Mouse (Mus musculus) olfactory bulb, adult 2 months (tissue): ENCODE measurements around the gene Trim10.

Experiments used
- CTCF ChIP-seq: fragments of 200-500 bp; IDR thresholded peaks from 2 replicates; pipeline ENCODE4 v1.5.1; 2012; ENCODE audit warnings: low read depth, mild to moderate bottlenecking, low read length, moderate library complexity; ENCODE audit not compliant: insufficient read depth
- POLR2A ChIP-seq: fragments of 200-500 bp; IDR thresholded peaks from 2 replicates; pipeline ENCODE4 v1.6.1; 2012; ENCODE audit warnings: mild to moderate bottlenecking, low read depth, low read length, moderate library complexity; ENCODE audit not compliant: insufficient read depth

DNA sequence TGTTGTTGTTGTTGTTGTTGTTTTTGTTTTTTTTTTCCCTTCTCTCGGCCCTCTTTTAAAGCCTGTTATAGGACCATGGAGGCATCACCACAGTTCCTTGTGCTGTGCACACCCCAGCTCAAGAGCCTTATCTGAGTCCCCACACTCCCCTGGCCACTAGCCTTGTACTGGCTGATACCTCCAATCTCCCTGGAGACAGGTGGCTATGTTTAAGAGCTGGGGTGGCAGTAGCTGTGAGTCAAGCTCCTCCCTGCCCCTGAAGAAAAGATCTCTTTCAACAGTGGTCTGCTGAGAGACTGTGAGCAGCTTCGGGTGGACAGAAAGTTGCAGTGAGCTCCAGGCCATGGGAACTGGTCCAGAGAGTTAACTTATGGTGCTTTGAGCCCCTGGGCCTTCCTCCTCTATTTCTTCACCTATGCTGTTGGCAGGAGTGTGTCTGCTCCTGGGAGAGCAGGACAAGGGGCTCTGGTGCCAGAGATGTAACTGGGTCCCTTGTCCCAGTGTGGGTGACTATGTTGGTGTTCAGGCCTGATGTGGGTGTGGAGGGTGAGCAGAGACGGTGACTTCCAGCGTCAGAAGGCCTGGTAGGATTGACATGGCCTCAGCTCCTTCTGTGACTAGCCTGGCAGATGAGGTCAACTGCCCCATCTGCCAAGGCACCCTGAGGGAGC, at the start of gene Trim10:
- TF ChIP-seq POLR2A (no peak), CTCF (no peak)
